Mouse (Mus musculus) midbrain, embryonic 10.5 days (tissue): Measurements from ENCODE around the gene Taar5. TPM values are rescaled to one million over a fixed set of nuclear protein-coding genes. Genes with fewer than 3 reads are reported as not detected.

Experiments used
- DNase-seq: peaks from one replicate; pipeline ENCODE4 v3.0.0-alpha.2; 2017; ENCODE audit warnings: low spot score
- H3K27ac ChIP-seq: fragments of 300-500 bp; sonication (generic); replicated peaks from 2 replicates; pipeline ENCODE4 v1.5.1; 2016; ENCODE audit warnings: mild to moderate bottlenecking
- H3K27me3 ChIP-seq: fragments of 300-500 bp; sonication (generic); 2 replicates; pipeline ENCODE4 v1.6.1; 2016; ENCODE audit warnings: low read depth, mild to moderate bottlenecking; ENCODE audit not compliant: poor library complexity, severe bottlenecking
- H3K36me3 ChIP-seq: fragments of 300-500 bp; sonication (generic); 2 replicates; pipeline ENCODE4 v1.6.1; 2016; ENCODE audit warnings: mild to moderate bottlenecking, moderate library complexity
- H3K4me1 ChIP-seq: fragments of 300-500 bp; sonication (generic); 2 replicates; pipeline ENCODE4 v1.6.1; 2016
- H3K4me3 ChIP-seq: fragments of 300-500 bp; sonication (generic); 2 replicates; pipeline ENCODE4 v1.5.1; 2016; ENCODE audit warnings: mild to moderate bottlenecking, moderate library complexity
- H3K9me3 ChIP-seq: fragments of 300-500 bp; sonication (generic); replicated peaks from 2 replicates; pipeline ENCODE4 v1.6.1; 2016; ENCODE audit warnings: mild to moderate bottlenecking
- WGBS: fragments of 180-500 bp; shearing (Covaris S2); methylation state at CpG from one replicate; pipeline ENCODE4 v1.1.7; 2016; 5-methylcytosine and 5-hydroxymethylcytosine counted together
- polyA plus RNA-seq: library from polyadenylated mRNA; unstranded; fragments of >200 nt; fragmentation: Nextera tagmentation; extraction: Ambion mirVana; gene quantifications from 2 replicates; pipeline ENCODE4 v1.2.1, GENCODE M21; 2016

The Taar5 gene
- polyA plus RNA-seq: not detected in 2 replicates

DNA sequence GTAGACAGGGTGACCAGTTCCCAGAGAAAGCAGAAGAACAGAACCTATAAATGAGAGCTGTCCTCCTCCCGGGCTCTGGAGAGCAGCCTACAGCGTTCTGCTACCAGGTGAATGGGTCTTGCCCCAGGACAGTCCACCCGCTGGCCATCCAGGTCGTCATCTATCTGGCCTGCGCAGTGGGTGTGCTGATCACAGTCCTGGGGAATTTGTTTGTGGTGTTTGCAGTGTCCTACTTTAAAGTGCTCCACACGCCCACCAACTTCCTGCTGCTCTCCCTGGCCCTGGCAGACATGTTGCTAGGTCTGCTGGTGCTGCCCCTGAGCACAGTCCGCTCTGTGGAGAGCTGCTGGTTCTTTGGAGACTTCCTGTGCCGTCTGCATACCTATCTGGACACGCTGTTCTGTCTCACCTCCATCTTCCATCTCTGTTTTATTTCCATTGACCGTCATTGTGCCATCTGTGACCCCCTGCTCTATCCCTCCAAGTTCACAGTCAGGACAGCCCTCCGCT is at the start of gene Taar5:
TSS of gene Taar5 (plus strand) at position 51 of the 510 bp plus-strand sequence.
- Histone ChIP-seq H3K4me3 (no peak within 1 kb of the TSS), H3K27me3 (no peaks in the 10 kb centered on the region), H3K36me3 (no peaks in the 10 kb centered on the region), H3K27ac (no peak within 1 kb of the TSS), H3K9me3 (no peaks in the 10 kb centered on the region), H3K4me1 (no peaks in the 10 kb centered on the region)
- no peak for DNase-seq
- 91% methylated on average over 11 of the region's 11 CpGs for WGBS

DNA sequence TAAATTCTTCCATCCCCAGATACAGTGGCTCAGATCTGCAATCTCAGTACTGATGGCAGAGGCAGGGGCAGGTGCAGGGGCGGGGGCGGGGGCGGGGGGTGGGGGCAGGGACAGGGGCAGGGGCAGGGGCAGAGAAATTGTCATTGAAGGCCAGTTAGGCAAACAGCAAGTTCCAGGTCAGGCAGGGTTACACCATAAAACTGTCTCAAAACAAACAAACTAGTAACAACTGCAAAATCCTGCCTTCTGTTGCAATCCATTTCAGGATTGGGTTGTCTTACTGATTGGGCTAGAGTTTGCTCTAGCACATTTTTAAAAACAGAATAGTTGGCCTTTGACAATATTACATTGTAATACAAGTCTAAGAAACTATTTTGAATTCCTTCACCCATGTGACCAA is 48.0 kb upstream of the Taar5 start:
- no peaks in the 10 kb centered on the region for H3K27me3 ChIP-seq
- 82% methylated on average over 3 of the region's 3 CpGs for WGBS
- no peak overlapping the region for H3K27ac ChIP-seq
- DNase-seq: no peak
- no peaks in the 10 kb centered on the region for H3K9me3 ChIP-seq
- no peak overlapping the region for H3K4me3 ChIP-seq
- H3K36me3 ChIP-seq: no peaks in the 10 kb centered on the region
- no peaks in the 10 kb centered on the region for H3K4me1 ChIP-seq

DNA sequence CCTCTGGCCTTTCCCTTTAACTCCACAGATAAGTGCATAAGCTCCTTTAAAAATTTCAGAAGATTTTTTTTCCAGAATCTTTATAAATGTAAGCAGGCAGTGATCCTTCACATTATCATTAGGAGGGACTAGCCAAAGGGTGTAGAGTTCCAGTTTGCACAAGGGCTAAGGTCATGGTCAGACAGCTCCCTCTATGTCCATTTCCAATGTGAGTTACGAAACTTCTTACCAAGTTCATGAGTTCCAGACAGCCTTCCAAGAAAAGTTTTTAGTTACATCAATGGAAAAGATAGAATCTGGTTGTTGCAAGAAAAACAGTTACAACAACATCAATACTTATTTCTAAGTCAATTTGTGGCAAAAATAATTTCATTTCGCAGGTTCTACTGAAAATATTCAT is 46.6 kb upstream of the Taar5 start:
- Histone ChIP-seq H3K27me3 (no peaks in the 10 kb centered on the region), H3K4me1 (no peaks in the 10 kb centered on the region), H3K4me3 (no peak overlapping the region), H3K9me3 (no peaks in the 10 kb centered on the region), H3K27ac (no peak overlapping the region), H3K36me3 (no peaks in the 10 kb centered on the region)
- WGBS: 83% methylated on average over 2 of the region's 2 CpGs
- no peak for DNase-seq

DNA sequence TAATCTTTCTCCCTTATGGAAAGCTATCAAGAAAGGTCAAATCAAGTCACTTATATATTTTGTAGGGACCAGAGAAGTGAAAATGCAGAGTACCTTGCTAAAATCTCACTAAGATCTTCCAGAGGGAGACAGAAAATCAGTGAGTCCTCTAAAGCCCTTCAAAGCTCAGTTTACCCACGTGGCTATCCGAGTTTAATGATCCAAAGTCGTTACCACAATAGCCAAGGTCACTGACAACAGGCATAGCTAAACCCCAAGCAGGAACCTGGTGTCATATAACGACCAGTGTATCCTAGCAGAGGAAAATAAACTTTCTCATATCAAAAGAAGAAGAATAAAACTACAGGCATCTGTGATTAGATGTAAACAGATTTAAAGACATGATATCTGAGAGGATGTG is 32.9 kb upstream of the Taar5 start:
- Histone ChIP-seq H3K36me3 (no peaks in the 10 kb centered on the region), H3K27ac (no peak overlapping the region), H3K9me3 (no peaks in the 10 kb centered on the region), H3K27me3 (no peaks in the 10 kb centered on the region), H3K4me3 (no peak overlapping the region), H3K4me1 (peaks cover 8% of the 10 kb centered on the region; the same call in 1 of the 2 replicates)
- WGBS: 58% methylated on average over 4 of the region's 4 CpGs
- no peak for DNase-seq

DNA sequence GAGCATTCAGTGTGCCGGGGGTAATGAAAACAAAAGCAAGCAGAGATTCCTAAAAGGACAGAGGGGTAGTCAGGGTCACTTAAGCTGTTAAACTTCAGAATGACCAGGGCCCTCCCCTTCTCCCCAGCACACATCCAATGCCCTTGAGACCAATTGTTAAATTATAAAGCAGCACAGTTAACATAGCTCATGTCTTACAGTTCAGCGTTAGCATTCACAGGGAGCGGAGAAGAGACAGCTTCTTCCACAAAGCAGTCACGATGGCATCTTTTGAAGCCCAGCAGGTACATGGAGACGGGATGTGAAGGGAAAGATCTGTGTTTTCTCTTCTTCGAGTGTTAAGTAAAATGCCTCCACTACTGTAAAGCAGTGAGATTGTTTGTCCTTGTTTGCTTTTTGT is 32.2 kb upstream of the Taar5 start, which contains the start of gene Taar2:
TSS of gene Taar2 (plus strand) at position 261 of the 400 bp plus-strand sequence.
- peaks cover 8% of the 10 kb centered on the region; the same call in 1 of the 2 replicates for H3K4me1 ChIP-seq
- no peak for DNase-seq
- 65% methylated on average over 6 of the region's 6 CpGs for WGBS
- no peaks in the 10 kb centered on the region for H3K9me3 ChIP-seq
- no peaks in the 10 kb centered on the region for H3K36me3 ChIP-seq
- H3K4me3 ChIP-seq: no peak within 1 kb of the TSS
- H3K27me3 ChIP-seq: no peaks in the 10 kb centered on the region
- no peak within 1 kb of the TSS for H3K27ac ChIP-seq

DNA sequence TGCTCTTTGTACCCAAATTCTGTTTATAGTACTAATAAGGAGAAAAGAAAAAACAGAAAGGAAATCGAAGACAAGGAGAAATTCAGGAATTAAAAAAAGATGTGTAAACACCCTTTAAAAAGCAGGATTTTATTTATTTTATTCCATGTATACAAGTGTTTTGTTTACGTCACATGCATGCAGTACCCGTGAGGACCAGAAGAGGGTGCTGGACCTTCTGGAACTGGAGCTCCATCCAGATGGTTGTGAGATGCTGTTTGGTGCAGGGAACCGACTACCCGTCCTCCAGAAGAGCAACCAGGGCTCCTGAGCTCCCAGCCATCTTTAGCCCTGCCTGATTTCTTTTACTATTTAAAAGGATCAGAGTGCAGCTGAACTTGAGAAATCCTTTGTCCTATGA is 28.0 kb upstream of the Taar5 start:
- DNase-seq: no peak
- no peaks in the 10 kb centered on the region for H3K9me3 ChIP-seq
- H3K4me3 ChIP-seq: no peak overlapping the region
- whole genome bisulfite sequencing: 75% methylated on average over 5 of the region's 5 CpGs
- no peak overlapping the region for H3K27ac ChIP-seq
- no peaks in the 10 kb centered on the region for H3K36me3 ChIP-seq
- H3K4me1 ChIP-seq: peaks cover 8% of the 10 kb centered on the region; the same call in 1 of the 2 replicates
- no peaks in the 10 kb centered on the region for H3K27me3 ChIP-seq

DNA sequence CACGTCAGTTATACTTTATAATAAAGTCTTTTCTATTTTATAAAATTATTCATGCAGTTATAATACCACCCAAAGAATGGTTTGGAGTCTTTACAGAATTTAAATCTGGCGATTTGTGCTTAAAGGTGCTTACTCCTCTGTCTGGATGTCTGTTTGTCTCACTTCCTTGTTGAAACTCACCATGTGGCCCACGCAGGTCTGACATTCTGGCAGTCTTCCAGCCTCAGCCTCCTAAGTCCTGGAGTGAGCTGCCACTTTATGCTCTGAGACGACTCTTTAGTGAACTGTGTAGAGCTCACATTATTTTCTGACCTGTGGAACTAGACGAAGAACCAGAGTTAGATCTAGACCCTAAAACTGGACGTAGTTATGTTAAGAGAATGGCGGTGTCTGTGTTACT is 22.5 kb upstream of the Taar5 start:
- DNase-seq: no peak
- WGBS: 81% methylated on average over 7 of the region's 7 CpGs

DNA sequence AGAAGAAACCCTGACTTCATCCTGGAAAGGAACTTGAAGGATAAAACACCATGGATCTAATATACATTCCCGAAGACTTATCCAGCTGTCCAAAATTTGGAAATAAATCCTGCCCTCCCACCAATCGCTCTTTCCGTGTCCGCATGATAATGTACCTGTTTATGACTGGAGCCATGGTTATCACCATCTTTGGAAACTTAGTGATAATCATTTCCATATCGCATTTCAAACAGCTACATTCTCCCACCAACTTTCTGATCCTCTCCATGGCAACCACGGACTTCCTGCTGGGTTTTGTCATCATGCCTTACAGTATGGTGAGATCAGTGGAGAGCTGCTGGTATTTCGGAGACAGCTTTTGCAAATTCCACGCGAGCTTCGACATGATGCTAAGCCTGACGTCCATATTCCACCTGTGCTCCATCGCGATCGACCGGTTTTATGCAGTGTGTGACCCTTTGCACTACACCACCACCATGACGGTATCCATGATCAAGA is 20.9 kb upstream of the Taar5 start, which contains the start of gene Taar3:
TSS of gene Taar3 (plus strand) at position 51 of the 498 bp plus-strand sequence.
- DNase-seq: no peak
- Histone ChIP-seq H3K4me3 (no peak within 1 kb of the TSS), H3K9me3 (no peaks in the 10 kb centered on the region), H3K27me3 (no peaks in the 10 kb centered on the region), H3K36me3 (no peaks in the 10 kb centered on the region), H3K27ac (no peak within 1 kb of the TSS), H3K4me1 (no peaks in the 10 kb centered on the region)
- WGBS: 88% methylated on average over 16 of the region's 16 CpGs

More for the DNA sequence above, 22.5 kb upstream of the Taar5 start:
- Histone ChIP-seq H3K27me3 (no peaks in the 10 kb centered on the region), H3K4me3 (no peak overlapping the region), H3K4me1 (no peaks in the 10 kb centered on the region), H3K27ac (no peak overlapping the region), H3K9me3 (no peaks in the 10 kb centered on the region), H3K36me3 (no peaks in the 10 kb centered on the region)

DNA sequence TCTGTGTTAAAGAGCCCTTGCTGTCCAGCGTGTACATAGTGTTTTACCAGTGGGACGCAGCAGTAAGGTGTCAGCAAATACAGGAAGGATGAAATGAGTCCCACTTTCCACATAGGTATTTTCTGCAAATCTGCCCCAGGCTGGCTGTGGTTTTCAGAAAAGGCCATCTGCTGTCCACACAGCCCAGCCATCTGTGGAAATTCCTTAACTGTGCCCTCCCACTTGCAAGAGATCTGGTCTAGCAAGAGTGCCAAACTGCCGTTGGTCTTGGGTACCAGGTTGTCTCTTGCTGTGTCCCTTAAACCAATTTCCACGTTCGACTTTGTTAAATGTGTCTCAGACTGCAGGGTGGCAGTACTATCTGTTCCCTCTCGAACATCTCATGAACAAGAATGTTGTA is 18.8 kb upstream of the Taar5 start:
- H3K4me1 ChIP-seq: no peaks in the 10 kb centered on the region
- DNase-seq: no peak
- H3K27me3 ChIP-seq: no peaks in the 10 kb centered on the region
- WGBS: 88% methylated on average over 6 of the region's 6 CpGs
- no peak overlapping the region for H3K27ac ChIP-seq
- H3K36me3 ChIP-seq: no peaks in the 10 kb centered on the region
- no peak overlapping the region for H3K4me3 ChIP-seq
- H3K9me3 ChIP-seq: no peaks in the 10 kb centered on the region

DNA sequence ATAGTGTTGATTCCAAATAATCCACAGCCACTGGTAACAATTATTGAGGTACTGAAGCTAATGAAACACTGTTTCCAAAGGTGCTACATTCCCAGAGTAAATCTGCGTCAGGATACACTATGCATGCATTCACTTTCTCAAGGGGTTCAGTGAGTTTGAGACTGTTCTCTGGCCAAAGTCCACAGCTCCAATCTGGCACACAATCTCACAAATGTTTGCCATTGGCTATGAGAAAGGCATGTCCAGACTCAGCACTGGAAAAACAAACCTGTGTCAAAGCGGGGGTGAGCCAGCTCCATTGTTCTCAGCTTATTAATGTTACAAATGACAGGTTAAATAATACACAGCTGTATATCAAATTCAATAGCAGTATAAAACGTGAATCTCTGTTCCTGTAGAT is 11.4 kb upstream of the Taar5 start:
- H3K4me1 ChIP-seq: no peaks in the 10 kb centered on the region
- no peaks in the 10 kb centered on the region for H3K9me3 ChIP-seq
- H3K27ac ChIP-seq: no peak overlapping the region
- no peaks in the 10 kb centered on the region for H3K27me3 ChIP-seq
- DNase-seq: no peak
- no peak overlapping the region for H3K4me3 ChIP-seq
- WGBS: 70% methylated on average over 3 of the region's 3 CpGs
- no peaks in the 10 kb centered on the region for H3K36me3 ChIP-seq

DNA sequence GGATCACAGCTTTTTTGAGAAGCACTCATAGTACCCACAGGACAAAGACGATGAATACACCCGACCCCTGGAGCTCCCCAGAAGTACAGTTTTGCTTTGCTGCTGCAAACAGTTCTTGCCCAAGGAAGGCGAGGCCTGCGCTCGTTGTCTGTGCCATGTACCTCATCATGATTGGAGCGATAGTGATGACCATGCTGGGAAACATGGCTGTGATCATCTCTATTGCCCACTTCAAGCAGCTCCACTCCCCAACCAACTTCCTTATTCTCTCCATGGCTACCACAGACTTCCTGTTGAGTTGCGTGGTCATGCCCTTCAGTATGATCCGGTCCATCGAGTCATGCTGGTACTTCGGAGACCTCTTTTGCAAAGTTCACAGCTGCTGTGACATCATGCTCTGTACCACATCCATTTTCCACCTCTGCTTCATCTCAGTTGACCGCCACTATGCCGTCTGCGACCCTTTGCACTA is 10.0 kb upstream of the Taar5 start, which contains the start of gene Taar4:
TSS of gene Taar4 (plus strand) at position 51 of the 472 bp plus-strand sequence.
- Histone ChIP-seq H3K27ac (no peak within 1 kb of the TSS), H3K4me1 (no peaks in the 10 kb centered on the region), H3K36me3 (no peaks in the 10 kb centered on the region), H3K4me3 (no peak within 1 kb of the TSS), H3K27me3 (no peaks in the 10 kb centered on the region), H3K9me3 (no peaks in the 10 kb centered on the region)
- no peak for DNase-seq
- 95% methylated on average over 13 of the region's 13 CpGs for WGBS

DNA sequence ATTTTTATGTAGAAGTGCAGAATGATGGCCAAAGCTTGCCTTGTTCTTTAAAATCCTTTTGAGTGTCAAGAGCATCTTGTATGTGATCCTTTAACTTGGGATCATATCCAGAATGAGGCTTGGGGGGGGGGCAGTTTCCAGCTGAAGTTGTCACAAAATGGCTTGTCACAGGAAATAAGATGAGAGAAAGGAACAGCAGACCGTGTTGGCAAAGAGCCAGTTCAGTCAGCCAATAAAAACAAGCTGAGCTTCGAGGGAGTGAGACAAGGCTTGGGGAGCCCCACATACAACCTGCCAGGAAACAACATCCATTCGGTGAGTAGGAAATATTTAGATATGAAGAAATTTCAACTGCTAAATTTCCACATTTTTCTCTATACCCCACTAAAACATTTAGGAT is 7.1 kb upstream of the Taar5 start:
- Histone ChIP-seq H3K4me1 (no peaks in the 10 kb centered on the region), H3K36me3 (no peaks in the 10 kb centered on the region), H3K27me3 (no peaks in the 10 kb centered on the region), H3K9me3 (no peaks in the 10 kb centered on the region), H3K27ac (no peak overlapping the region), H3K4me3 (no peak overlapping the region)
- WGBS: 84% methylated on average over 3 of the region's 3 CpGs
- DNase-seq: no peak

DNA sequence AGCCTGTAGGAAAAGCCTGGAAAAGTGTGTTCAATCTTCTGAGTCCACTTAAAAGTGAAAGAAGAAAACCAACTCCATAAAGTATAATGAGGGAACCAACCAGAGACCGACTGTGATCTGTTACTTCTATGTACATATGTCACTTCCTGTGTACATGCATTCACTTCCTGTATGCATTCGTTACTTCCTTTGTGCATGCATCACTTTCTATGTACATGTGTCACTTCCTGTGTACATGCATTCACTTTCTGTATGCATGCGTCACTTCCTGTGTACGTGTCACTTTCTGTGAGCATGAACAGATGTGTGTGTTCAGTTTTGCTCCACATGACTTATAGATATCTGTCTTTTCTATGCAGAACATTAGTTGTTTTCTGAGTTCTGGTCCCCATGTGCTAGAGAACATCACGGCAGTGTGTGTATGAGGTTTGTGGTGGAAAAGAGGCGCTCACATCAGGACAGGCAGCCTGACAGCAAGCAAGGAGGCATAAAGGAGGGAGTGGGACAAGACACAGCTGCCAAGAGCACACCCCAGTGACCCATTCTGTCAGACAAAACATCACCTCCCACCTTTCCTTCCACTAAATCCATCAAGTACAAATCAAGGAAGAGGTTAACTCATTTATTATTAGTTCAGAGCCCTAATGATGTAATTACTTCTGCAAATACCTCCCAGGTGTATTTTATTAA is 5.4 kb upstream of the Taar5 start:
- no peak for DNase-seq
- H3K4me3 ChIP-seq: no peak overlapping the region
- no peak overlapping the region for H3K27ac ChIP-seq
- 88% methylated on average over 6 of the region's 6 CpGs for WGBS
- no peaks in the 10 kb centered on the region for H3K4me1 ChIP-seq
- H3K27me3 ChIP-seq: no peaks in the 10 kb centered on the region
- no peaks in the 10 kb centered on the region for H3K36me3 ChIP-seq
- no peaks in the 10 kb centered on the region for H3K9me3 ChIP-seq
